Mouse (Mus musculus): Measurements from ENCODE around the gene Aym1.
"Not testable (repeated sequence)": the region's sequence is repeated elsewhere in the genome, so short reads cannot be mapped to it uniquely, and the experiment has no call there.

The Aym1 gene

GRCm38 (mm10) chr5:113357186-113357585 is at the start of gene Aym1:
Gene Aym1 (plus strand): TSS chr5:113357294.
- no peak for DNase-seq

- DNase-seq: no peak
Measured at GRCm38 (mm10) chr5:113309491-113310376, 47.4 kb upstream of the Aym1 start.

DNA sequence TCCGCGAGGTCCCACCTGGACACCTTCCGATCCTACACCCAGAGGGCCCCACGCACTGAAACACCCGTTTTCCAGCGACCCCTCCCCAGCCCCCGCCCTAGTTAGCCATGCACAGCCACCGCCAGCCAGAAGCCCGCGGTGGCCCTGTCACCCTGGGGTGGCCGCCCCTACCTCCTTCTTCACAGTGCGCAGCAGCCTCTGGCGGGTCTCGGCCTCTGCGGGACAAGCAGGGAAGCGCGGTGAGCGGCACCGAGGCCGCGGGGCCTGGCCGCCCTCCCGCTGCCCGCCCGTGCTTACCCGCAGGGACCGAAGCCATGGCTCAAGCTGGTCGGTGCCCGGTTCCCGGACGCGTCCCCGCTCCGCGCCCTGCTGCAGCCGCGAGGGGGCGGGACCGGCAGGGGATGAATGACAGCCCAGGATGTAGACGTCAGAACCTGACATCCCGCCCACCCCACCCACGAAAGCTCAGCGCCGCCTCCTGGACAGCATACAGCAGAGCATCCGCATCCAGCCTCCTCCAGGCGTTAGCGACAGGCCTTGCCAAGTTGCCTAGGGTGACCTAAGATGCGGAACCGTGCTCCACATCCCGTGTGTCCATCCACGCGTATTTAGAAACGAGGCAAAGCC is 46.6 kb upstream of the Aym1 start, which contains the start of gene Sgsm1:
TSS of gene Sgsm1 (minus strand) at position 410 of the 627 bp plus-strand sequence.
- peak in 1 of 2 experiments; percentile 17 for DNase-seq

DNA sequence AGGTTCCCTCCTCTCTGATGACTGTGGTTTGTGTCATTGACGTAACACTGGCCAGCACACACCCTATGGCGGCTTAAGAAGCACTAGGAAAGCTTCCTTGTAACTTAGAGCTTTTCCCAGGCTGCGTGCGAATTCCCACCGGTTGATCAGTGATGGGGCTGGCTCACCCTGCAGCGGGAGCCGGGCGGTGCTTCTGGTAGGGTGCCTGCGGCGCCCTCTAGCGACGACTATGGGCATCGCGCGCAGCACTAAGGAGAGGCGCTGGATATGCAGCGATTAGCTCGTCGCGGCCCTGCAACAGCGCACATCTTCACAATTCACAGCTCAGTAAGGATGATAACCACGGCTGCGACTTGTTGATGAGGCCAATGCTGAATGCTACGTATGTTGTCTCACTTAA is 43.1 kb upstream of the Aym1 start:
- DNase-seq: peak in 1 of 2 experiments; percentile 15

DNA sequence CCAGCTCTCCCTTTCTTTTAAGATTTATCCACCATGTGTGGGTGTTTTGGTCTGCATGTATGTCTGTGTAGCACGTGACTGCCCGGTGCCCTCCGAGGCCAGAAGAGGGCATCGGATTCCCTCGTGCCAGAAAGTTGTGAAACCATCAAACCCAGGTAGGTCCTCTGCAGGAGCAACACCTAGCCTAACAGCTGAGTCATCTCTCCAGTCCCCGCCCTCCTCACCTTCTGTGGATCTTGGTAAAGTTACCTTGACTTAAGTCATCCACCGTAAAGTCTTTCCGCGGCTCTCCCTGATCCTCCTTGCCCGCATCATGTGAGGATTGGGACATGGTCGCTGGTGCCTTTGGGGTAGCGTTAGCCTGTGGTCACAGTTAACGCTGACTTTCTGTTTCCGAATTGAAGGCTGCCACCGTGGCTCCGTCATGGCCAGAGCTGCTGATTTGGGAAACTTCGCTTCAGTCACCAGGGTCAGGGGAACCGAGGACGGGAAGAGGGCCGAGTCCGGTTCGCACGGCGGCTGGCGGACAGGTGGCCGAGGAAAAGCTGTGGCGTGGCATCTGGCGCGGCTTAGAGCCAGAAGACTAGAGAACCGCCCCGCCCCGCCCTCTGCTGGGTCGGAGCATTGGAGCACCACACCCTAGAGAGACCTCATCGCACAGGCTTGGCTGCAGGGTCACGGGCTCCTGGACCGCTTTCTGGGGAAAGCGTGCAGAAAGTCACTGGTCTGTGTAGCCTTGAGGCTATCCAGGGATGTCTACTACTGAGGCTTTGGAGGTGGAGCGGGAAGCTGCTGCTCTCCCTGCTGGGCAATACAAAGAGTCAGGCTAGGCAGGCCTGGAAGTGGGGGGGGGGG is 33.1 kb upstream of the Aym1 start:
- DNase-seq: no peak

DNA sequence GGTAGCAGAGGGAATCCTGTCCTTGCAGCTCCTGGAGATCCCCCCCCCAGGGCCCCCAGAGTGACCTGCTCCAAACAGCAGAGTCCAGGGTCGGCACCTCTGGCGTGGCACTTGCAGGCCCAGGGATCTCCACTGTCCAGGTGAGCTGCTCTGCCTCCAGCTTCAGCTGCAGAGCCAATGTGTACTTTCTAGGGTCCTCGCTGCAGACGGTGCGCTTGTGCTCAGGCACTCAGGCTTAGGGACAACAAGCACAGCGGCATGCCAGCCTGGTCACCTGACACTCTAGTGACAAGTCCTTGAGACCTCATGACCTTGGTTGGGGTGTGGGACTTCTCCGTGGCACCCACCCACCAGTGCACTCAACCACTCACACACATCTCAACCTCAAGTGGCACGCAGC is 27.6 kb upstream of the Aym1 start:
- no peak for DNase-seq

- no peak for DNase-seq
Measured at GRCm38 (mm10) chr5:113330202-113330601, 26.9 kb upstream of the Aym1 start.

GRCm38 (mm10) chr5:113332239-113332638 is 24.9 kb upstream of the Aym1 start:
- peak in 1 of 2 experiments; percentile 8 for DNase-seq

DNA sequence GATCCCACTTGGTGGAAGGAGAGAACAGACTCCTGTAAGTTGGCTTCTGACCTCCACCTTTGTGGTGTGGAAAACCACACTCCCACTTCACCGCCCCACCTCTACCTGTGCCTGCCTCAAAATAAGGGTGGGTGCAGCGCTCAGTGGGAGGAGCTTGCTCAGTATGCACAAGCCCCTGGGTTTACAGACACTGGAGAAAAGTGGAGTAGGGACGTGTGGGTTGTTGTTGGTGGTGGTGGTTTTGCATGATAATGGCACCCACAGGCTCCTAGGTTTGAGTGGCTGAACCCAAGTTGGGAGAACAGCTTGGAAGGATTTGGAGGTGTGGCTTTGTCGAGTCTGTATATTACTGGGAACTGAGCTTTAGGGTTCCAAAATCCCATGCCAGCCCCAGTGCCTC is 24.2 kb upstream of the Aym1 start:
- no peak for DNase-seq

DNA sequence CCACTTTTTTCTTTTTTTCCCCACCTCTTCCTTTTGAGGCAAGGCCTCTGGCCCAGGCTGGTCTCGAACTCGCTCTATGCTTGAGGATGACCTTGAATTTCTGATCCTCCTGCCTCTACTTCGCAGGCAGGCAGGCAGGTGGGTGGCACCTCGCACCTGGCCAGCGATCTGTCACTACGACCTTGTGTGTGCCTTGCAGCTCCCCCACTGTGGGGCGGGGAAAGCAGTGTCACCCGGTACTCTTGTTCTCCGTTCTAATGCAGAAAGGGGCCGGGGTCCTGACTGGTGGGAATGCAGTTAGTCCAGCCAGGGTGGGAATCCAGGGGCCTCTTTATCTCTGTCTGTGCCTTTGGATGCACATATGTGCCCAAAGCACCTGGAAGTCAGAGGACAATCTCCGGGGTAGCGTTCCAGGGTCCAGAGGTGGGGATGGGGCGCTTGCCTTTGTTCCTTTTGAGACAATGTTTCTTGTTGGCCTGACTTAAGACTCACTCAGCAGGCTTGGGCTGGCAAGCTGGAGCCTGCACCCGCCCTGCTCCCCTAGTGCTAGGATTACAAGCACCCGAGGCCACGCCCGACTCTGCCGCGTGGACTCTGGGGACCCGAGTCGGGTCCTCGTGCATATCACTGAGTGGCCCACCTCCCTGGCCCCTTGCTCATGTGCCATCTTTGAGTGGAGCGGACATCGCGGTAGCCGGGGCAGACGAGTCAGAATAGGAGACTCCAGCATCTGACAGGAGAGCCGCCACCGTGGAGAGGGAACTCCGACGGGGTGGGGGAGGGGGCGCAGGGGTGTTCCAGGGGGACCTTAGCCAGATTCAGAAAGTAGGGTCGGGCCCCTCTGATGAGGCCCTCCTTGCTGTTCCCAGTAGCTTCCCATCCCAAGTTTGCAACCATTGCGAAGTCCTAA is 22.2 kb upstream of the Aym1 start:
- DNase-seq: no peak

DNA sequence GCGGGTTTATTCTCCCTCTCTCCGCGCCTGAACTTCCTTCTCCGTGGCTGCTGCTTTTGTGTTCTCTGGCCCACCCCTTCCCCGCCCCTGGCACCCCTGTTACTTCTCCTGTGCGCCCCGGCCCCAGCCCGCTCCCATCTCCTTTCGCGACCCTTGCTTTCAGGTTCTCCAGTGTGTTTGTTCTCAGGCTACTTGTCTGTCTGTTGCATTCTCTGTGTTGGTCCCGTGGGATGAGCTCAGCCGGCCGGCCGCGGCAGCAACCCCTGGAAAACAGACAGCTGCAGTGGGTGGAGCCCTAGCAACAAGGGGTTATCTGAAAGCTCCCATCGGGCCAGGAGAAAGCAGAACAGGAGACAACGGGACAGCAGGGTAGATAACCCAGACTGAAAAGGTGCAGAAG is 21.4 kb upstream of the Aym1 start:
- DNase-seq: no peak

GRCm38 (mm10) chr5:113336281-113336680 is 20.8 kb upstream of the Aym1 start:
- no peak for DNase-seq

- DNase-seq: no peak
Measured at GRCm38 (mm10) chr5:113344635-113345386, 12.3 kb upstream of the Aym1 start.

- DNase-seq: no peak
Measured at GRCm38 (mm10) chr5:113345781-113346180, 11.3 kb upstream of the Aym1 start.

DNA sequence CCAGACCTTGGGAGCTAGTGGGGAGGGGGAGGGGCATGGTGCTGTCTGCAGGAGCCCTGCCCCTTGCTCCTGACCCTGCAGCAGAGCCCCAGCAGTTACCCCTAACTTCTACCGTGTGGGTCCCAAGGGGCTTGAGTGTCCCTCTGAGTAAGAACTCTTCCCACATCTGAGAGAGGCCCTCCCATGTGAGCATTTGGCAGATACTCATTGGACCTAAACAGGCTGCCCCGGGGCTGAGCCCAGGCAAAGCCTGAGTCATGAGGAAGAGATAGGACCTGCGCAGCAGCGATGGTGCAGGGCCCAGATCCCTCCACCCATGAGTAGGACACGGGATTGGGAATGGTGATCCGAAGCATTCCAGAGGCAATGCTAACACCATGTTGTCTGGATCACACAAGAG is 10.4 kb upstream of the Aym1 start:
- not testable (repeated sequence) for DNase-seq

- DNase-seq: no peak
Measured at GRCm38 (mm10) chr5:113347593-113347992, 9.5 kb upstream of the Aym1 start.

DNA sequence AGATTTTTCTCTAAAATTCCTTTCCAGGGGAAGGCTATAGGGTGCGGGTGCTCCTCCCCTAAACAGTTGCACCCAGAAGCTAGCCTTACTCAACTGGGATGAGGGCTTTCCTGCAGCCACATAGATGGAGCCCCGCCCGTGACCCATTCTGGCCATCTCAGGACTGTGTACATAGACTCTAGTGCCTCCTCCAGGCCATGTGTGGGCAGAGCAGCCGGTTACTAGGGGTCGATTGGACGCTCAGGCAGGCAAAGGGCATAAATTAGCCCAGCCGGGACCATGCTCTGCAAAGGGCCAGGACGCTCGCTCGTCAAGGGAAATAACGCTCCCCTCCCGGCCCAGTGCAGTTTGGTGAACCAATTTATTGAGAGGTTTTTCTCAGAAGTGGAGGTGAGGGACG is 8.5 kb upstream of the Aym1 start:
- no peak for DNase-seq

- no peak for DNase-seq
Measured at GRCm38 (mm10) chr5:113349226-113349625, 7.9 kb upstream of the Aym1 start.

DNA sequence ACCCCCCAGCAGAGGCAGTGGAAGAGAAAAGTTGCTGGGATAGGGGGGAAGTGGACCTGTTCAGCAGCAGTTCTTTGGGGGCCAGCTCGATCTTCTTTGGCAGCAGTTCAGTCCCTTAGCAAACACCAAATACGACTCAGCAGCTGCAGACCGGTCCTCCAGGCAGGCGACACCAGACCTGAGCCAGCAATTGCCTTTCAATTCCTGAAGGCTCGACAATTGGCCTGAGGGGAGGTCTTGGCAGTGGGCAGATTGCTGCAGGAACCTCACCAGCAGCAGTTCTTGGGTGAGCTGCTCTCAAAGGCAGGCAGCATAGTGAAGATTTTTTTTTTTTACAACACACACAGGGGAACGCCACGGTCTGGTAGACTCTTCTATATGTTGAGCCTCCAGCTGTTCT is 7.3 kb upstream of the Aym1 start:
- DNase-seq: no peak

DNA sequence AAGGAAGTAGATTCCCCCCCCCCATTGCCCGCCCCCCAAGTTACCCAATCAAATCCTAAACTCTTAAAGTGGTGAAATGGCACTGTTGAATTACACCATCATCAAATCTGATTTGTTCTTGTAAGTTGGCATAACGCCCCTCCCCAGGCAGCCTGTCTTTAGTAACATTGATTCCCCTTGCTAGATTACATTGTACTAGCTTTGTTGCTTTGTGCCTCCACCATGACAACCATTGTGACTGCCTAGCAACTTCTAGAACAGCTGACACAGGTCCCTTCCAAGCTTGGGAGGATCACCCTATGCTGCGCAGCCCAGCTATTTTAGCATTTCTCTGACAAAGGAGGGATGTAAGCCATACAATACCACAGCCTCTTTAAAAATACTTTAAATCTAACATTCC is 5.3 kb upstream of the Aym1 start:
- no peak for DNase-seq

- DNase-seq: no peak
Measured at GRCm38 (mm10) chr5:113352636-113353035, 4.5 kb upstream of the Aym1 start.
